Mouse (Mus musculus) layer of hippocampus, postnatal 25 days (tissue): ENCODE data around the gene Bahcc1. TPM values are rescaled to one million over a fixed set of nuclear protein-coding genes. Genes with fewer than 3 reads are reported as not detected.

Experiments used
- microRNA-seq, 2 experiments: library from miRNA; unstranded; fragments of <30 nt; microRNA quantifications; one replicate each; pipeline ENCODE4 v1.2.0; 2021
- total RNA-seq, 2 experiments: library from RNA; stranded (reverse); gene quantifications; 2 replicates each; pipeline ENCODE4 v1.2.3; 2021

Gene Bahcc1
- total RNA-seq, 2 experiments from 2014 or later, result 17.7 to 22.6 TPM

Small RNAs within 50 kb of the gene (microRNA-seq; reads per million reads assigned to microRNA genes)
- gene Gm47297, result 0 reads per million in 2 experiments

Other genes starting within 250 kb of the Bahcc1 start
- 100 to 1,000 TPM; 221 to 225 TPM for gene Aatk, start 185.8 kb upstream of the Bahcc1 start, total RNA-seq
- gene Cep131, start 146.1 kb upstream of the Bahcc1 start, total RNA-seq, result 10 to 100 TPM; 31.7 to 37.2 TPM
- gene Tepsin, start 134.2 kb upstream of the Bahcc1 start, total RNA-seq, result 10 to 100 TPM; 15.8 to 17.6 TPM
- 10 to 100 TPM; 36.0 to 45.9 TPM for gene Ndufaf8, start 134.0 kb upstream of the Bahcc1 start, total RNA-seq
- 10 to 100 TPM; 85.3 to 88.5 TPM for gene Slc38a10, start 81.6 kb upstream of the Bahcc1 start, total RNA-seq
- gene Actg1, start 115.6 kb downstream of the Bahcc1 start, total RNA-seq, result 1,000 to 10,000 TPM; 1,451 to 1,562 TPM
- gene Fscn2, start 128.6 kb downstream of the Bahcc1 start, total RNA-seq, result under 1 TPM in 1 of 2 experiments, not detected in 1; 0.89 TPM
- 10 to 100 TPM; 16.2 to 17.1 TPM for gene Faap100, start 145.8 kb downstream of the Bahcc1 start, total RNA-seq
- gene Nploc4, start 204.8 kb downstream of the Bahcc1 start, total RNA-seq, result 10 to 100 TPM; 62.4 to 63.0 TPM
- gene Tspan10, start 209.7 kb downstream of the Bahcc1 start, total RNA-seq, result 1 to 10 TPM in 1 of 2 experiments, under 1 TPM in 1; 0.32 to 6.8 TPM
- under 1 TPM; 0.56 to 0.59 TPM for gene Pde6g, start 220.6 kb downstream of the Bahcc1 start, total RNA-seq
- gene Oxld1, start 225.1 kb downstream of the Bahcc1 start, total RNA-seq, result 10 to 100 TPM; 15.5 to 16.2 TPM
- gene Ccdc137, start 225.2 kb downstream of the Bahcc1 start, total RNA-seq, result 10 to 100 TPM; 23.6 to 26.8 TPM
- gene Arl16, start 234.7 kb downstream of the Bahcc1 start, total RNA-seq, result 10 to 100 TPM; 50.8 to 53.8 TPM